Mouse (Mus musculus): ENCODE results near the gene Zfp385a. TPM values are rescaled to one million over a fixed set of nuclear protein-coding genes. Genes with fewer than 3 reads are reported as not detected.
A peak's percentile ranks its signal among the peaks of the same experiment; 100 is the strongest.

Zfp385a gene
- total and polyA plus RNA-seq, 2 experiments from 2014 or later, result 5.5 to 7.9 TPM

- no peak overlapping the region for H3K4me3 ChIP-seq (ENCODE audit: low read depth, low read length)
- peaks cover 12% of the 10 kb centered on the region for H3K4me1 ChIP-seq (ENCODE audit: control insufficient read depth, insufficient read depth)
- no peak for ATAC-seq (ENCODE audit: insufficient read depth, low read depth)
- no peaks in the 10 kb centered on the region for H3K27me3 ChIP-seq (ENCODE audit: control insufficient read depth, insufficient read depth, low read length)
- DNase-seq (ENCODE audit: low spot score), result no peak
- peaks cover 33% of the 10 kb centered on the region for H3K36me3 ChIP-seq (replicated peaks; ENCODE audit: control insufficient read depth, insufficient read depth, low read length)
- TF ChIP-seq EP300 (IDR thresholded peaks at IDR 0.05; ENCODE audit: low read depth), result no peak
- no peak for TF ChIP-seq CTCF (IDR thresholded peaks at IDR 0.05; ENCODE audit: low read depth)
- peak overlapping the region; percentile 22; the same call in 1 of the 2 replicates for H3K27ac ChIP-seq (ENCODE audit: low read depth)
- H3K9ac ChIP-seq (replicated peaks; ENCODE audit: low read depth, low read length), result no peak overlapping the region
- WGBS, result 59% methylated on average over 2 of the region's 2 CpGs
- H3K9me3 ChIP-seq (replicated peaks; ENCODE audit: control insufficient read depth, low read length), result no peaks in the 10 kb centered on the region
- no peak overlapping the region for H3K4me2 ChIP-seq (ENCODE audit: low read depth, low read length)
Measured at GRCm38 (mm10) chr15:103301046-103301445, 38.8 kb downstream of the Zfp385a start.

- Histone ChIP-seq H3K36me3 (replicated peaks; ENCODE audit: control insufficient read depth, insufficient read depth, low read length) (peaks cover 37% of the 10 kb centered on the region), H3K9ac (replicated peaks; ENCODE audit: low read depth, low read length) (0 out of 2 replicates have a peak overlapping the region, but pooled peaks have one; percentile 7), H3K9me3 (replicated peaks; ENCODE audit: control insufficient read depth, low read length) (no peaks in the 10 kb centered on the region), H3K27ac (ENCODE audit: low read depth) (peak overlapping the region; percentile 22; the same call in 1 of the 2 replicates), H3K4me1 (ENCODE audit: control insufficient read depth, insufficient read depth) (peaks cover 12% of the 10 kb centered on the region), H3K4me2 (ENCODE audit: low read depth, low read length) (peak overlapping the region; percentile 34; the same call in 1 of the 2 replicates), H3K4me3 (ENCODE audit: low read depth, low read length) (no peak overlapping the region), H3K27me3 (ENCODE audit: control insufficient read depth, insufficient read depth, low read length) (no peaks in the 10 kb centered on the region)
- DNase-seq (ENCODE audit: low spot score), result no peak
- TF ChIP-seq EP300 (IDR thresholded peaks at IDR 0.05; ENCODE audit: low read depth), result no peak
- TF ChIP-seq CTCF (IDR thresholded peaks at IDR 0.05; ENCODE audit: low read depth), result no peak
- ATAC-seq (ENCODE audit: insufficient read depth, low read depth), result no peak
- WGBS, result 29% methylated on average over 2 of the region's 2 CpGs
Measured at GRCm38 (mm10) chr15:103300560-103300959, 39.3 kb downstream of the Zfp385a start.

- DNase-seq (ENCODE audit: low spot score) (no peak), ATAC-seq (ENCODE audit: insufficient read depth, low read depth) (no peak)
- no peaks in the 10 kb centered on the region for H3K9me3 ChIP-seq (replicated peaks; ENCODE audit: control insufficient read depth, low read length)
- H3K4me2 ChIP-seq (ENCODE audit: low read depth, low read length), result peak overlapping the region; percentile 34
- H3K27ac ChIP-seq (ENCODE audit: low read depth), result no peak overlapping the region
- H3K4me1 ChIP-seq (ENCODE audit: control insufficient read depth, insufficient read depth), result peaks cover 12% of the 10 kb centered on the region
- no peaks in the 10 kb centered on the region for H3K27me3 ChIP-seq (ENCODE audit: control insufficient read depth, insufficient read depth, low read length)
- TF ChIP-seq EP300 (IDR thresholded peaks at IDR 0.05; ENCODE audit: low read depth) (no peak), CTCF (IDR thresholded peaks at IDR 0.05; ENCODE audit: low read depth) (no peak)
- peaks cover 41% of the 10 kb centered on the region for H3K36me3 ChIP-seq (replicated peaks; ENCODE audit: control insufficient read depth, insufficient read depth, low read length)
- WGBS, result 29% methylated on average over 18 of the region's 18 CpGs
- no peak overlapping the region for H3K4me3 ChIP-seq (ENCODE audit: low read depth, low read length)
- H3K9ac ChIP-seq (replicated peaks; ENCODE audit: low read depth, low read length), result no peak overlapping the region
Measured at GRCm38 (mm10) chr15:103300067-103300471, 39.8 kb downstream of the Zfp385a start.

- H3K9me3 ChIP-seq (replicated peaks; ENCODE audit: control insufficient read depth, low read length), result no peaks in the 10 kb centered on the region
- WGBS, result 60% methylated on average over 8 of the region's 8 CpGs
- TF ChIP-seq EP300 (IDR thresholded peaks at IDR 0.05; ENCODE audit: low read depth) (no peak), CTCF (IDR thresholded peaks at IDR 0.05; ENCODE audit: low read depth) (no peak)
Measured at GRCm38 (mm10) chr15:103299644-103300043, 40.2 kb downstream of the Zfp385a start.

GRCm38 (mm10) chr15:103298861-103299616 is 40.9 kb downstream of the Zfp385a start:
- H3K9ac ChIP-seq (replicated peaks; ENCODE audit: low read depth, low read length), result no peak overlapping the region
- H3K27me3 ChIP-seq (ENCODE audit: control insufficient read depth, insufficient read depth, low read length), result no peaks in the 10 kb centered on the region
- no peak for TF ChIP-seq CTCF (IDR thresholded peaks at IDR 0.05; ENCODE audit: low read depth)
- TF ChIP-seq EP300 (IDR thresholded peaks at IDR 0.05; ENCODE audit: low read depth), result no peak
- peaks cover 12% of the 10 kb centered on the region for H3K4me1 ChIP-seq (ENCODE audit: control insufficient read depth, insufficient read depth)
- DNase-seq (ENCODE audit: low spot score), result no peak
- ATAC-seq (ENCODE audit: insufficient read depth, low read depth), result no peak
- no peak overlapping the region for H3K4me2 ChIP-seq (ENCODE audit: low read depth, low read length)
- 77% methylated on average over 5 of the region's 5 CpGs for WGBS
- no peaks in the 10 kb centered on the region for H3K9me3 ChIP-seq (replicated peaks; ENCODE audit: control insufficient read depth, low read length)
- peaks cover 45% of the 10 kb centered on the region for H3K36me3 ChIP-seq (replicated peaks; ENCODE audit: control insufficient read depth, insufficient read depth, low read length)
- H3K4me3 ChIP-seq (ENCODE audit: low read depth, low read length), result no peak overlapping the region
- no peak overlapping the region for H3K27ac ChIP-seq (ENCODE audit: low read depth)

More at GRCm38 (mm10) chr15:103299644-103300043, 40.2 kb downstream of the Zfp385a start:
- no peak overlapping the region for H3K4me3 ChIP-seq (ENCODE audit: low read depth, low read length)
- ATAC-seq (ENCODE audit: insufficient read depth, low read depth), result no peak
- H3K27me3 ChIP-seq (ENCODE audit: control insufficient read depth, insufficient read depth, low read length), result no peaks in the 10 kb centered on the region
- peaks cover 12% of the 10 kb centered on the region for H3K4me1 ChIP-seq (ENCODE audit: control insufficient read depth, insufficient read depth)
- DNase-seq (ENCODE audit: low spot score), result no peak
- no peak overlapping the region for H3K27ac ChIP-seq (ENCODE audit: low read depth)
- peak overlapping the region; percentile 34 for H3K4me2 ChIP-seq (ENCODE audit: low read depth, low read length)
- peaks cover 42% of the 10 kb centered on the region for H3K36me3 ChIP-seq (replicated peaks; ENCODE audit: control insufficient read depth, insufficient read depth, low read length)
- H3K9ac ChIP-seq (replicated peaks; ENCODE audit: low read depth, low read length), result no peak overlapping the region

Measured in heart, postnatal 0 days (tissue).